Mouse (Mus musculus): ENCODE measurements around the gene Clybl. TPM values are rescaled to one million over a fixed set of nuclear protein-coding genes. Genes with fewer than 3 reads are reported as not detected.
A peak's percentile ranks its signal among the peaks of the same experiment; 100 is the strongest.

Gene Clybl
- total and polyA plus RNA-seq, 2 experiments from 2014 or later, result 8.7 to 21.1 TPM

DNA sequence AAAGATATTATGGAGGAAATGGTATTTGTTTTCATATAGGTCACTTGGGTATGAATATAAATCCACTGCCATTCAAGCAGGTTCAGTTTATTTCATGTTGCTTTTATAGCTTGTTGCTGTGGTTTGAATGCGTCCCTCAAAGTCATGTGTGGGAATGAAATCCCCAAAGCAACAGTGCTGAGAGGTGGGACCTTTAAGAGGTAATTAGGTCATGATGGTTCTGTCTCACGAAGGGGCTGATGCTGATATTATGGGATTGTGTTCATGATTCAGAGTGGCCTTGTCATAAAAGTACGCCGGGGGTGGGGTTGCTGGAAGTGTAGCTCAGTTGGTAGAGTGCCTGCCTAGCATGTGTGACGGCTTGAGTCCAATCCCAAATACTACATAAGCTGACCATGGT is 6.7 kb downstream of the Clybl start:
- no peak for TF ChIP-seq CTCF (IDR thresholded peaks at IDR 0.05)
- no peaks in the 10 kb centered on the region for H3K9me3 ChIP-seq (ENCODE audit: low read length)
- ATAC-seq (ENCODE audit: low FRiP score), result no peak
- no peak overlapping the region for H3K27ac ChIP-seq (ENCODE audit: low read depth, low read length)
- no peak for DNase-seq (ENCODE audit: low spot score)
- H3K36me3 ChIP-seq (ENCODE audit: insufficient read depth, low read length), result no peaks in the 10 kb centered on the region
- no peak overlapping the region for H3K4me2 ChIP-seq (ENCODE audit: low read depth, low read length, poor library complexity, severe bottlenecking)
- no peaks in the 10 kb centered on the region for H3K4me1 ChIP-seq (ENCODE audit: insufficient read depth, low read length)
- H3K4me3 ChIP-seq (ENCODE audit: low read depth, low read length), result no peak overlapping the region
- H3K27me3 ChIP-seq (ENCODE audit: insufficient read depth, low read length), result no peaks in the 10 kb centered on the region
- 92% methylated on average over 5 of the region's 5 CpGs for WGBS
- H3K9ac ChIP-seq (replicated peaks; ENCODE audit: low read length, poor library complexity, severe bottlenecking), result no peak overlapping the region

DNA sequence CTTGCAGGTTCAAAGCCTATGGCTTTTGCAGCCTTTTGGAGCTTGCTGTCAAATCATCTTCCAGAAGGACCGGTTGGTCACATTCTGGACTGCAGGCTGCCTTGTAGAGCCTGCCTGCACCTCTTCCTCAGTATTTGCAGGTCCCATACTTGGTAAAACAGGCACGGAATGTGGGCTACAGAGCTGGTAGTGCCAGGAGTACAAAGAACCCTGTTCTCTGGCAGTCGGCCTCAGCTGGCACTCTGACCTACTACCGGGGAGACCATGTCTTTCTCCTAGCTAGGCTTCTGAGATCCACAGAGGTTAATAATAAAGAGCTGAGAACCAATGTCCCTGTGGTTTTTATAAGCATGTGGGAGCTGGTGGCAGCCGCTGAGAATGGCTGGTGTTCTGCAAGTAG is 8.4 kb downstream of the Clybl start:
- peak; percentile 66; the same call in 1 of the 2 replicates for ATAC-seq (ENCODE audit: low FRiP score)
- no peak overlapping the region for H3K4me2 ChIP-seq (ENCODE audit: low read depth, low read length, poor library complexity, severe bottlenecking)
- whole genome bisulfite sequencing, result 74% methylated on average over 5 of the region's 5 CpGs

DNA sequence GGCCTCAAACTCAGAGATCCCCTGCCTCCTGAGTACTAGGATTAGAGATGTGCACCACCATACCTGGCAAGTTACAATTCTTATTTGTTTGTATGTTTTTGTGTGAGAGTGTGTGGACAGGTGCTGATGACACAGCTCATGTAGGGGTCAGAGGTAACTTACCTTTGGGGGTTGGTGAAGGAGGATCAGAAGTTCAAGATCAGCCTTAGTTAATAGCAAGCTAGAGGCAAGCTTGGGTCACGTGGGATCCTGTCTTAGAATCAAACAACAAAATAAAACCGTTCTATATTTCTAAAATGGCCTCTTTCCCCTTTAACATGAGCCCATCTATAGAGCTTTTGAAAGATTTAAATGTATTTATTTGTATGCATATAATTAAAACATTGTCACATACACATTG is 9.0 kb downstream of the Clybl start:
- DNase-seq (ENCODE audit: low spot score) (no peak), ATAC-seq (ENCODE audit: low FRiP score) (no peak)
- Histone ChIP-seq H3K27ac (ENCODE audit: low read depth, low read length) (no peak overlapping the region), H3K9me3 (ENCODE audit: low read length) (no peaks in the 10 kb centered on the region), H3K27me3 (ENCODE audit: insufficient read depth, low read length) (no peaks in the 10 kb centered on the region), H3K4me3 (ENCODE audit: low read depth, low read length) (no peak overlapping the region), H3K9ac (replicated peaks; ENCODE audit: low read length, poor library complexity, severe bottlenecking) (no peak overlapping the region), H3K4me2 (ENCODE audit: low read depth, low read length, poor library complexity, severe bottlenecking) (no peak overlapping the region), H3K36me3 (ENCODE audit: insufficient read depth, low read length) (no peaks in the 10 kb centered on the region), H3K4me1 (ENCODE audit: insufficient read depth, low read length) (no peaks in the 10 kb centered on the region)
- WGBS, result 31% methylated on average over 2 of the region's 2 CpGs
- TF ChIP-seq CTCF (IDR thresholded peaks at IDR 0.05), result no peak

More for the DNA sequence above, 8.4 kb downstream of the Clybl start:
- no peaks in the 10 kb centered on the region for H3K9me3 ChIP-seq (ENCODE audit: low read length)
- H3K27me3 ChIP-seq (ENCODE audit: insufficient read depth, low read length), result no peaks in the 10 kb centered on the region
- H3K36me3 ChIP-seq (ENCODE audit: insufficient read depth, low read length), result no peaks in the 10 kb centered on the region
- TF ChIP-seq CTCF (IDR thresholded peaks at IDR 0.05), result no peak
- no peak overlapping the region for H3K9ac ChIP-seq (replicated peaks; ENCODE audit: low read length, poor library complexity, severe bottlenecking)
- H3K4me1 ChIP-seq (ENCODE audit: insufficient read depth, low read length), result no peaks in the 10 kb centered on the region
- no peak overlapping the region for H3K4me3 ChIP-seq (ENCODE audit: low read depth, low read length)
- peak; percentile 56 for DNase-seq (ENCODE audit: low spot score)
- H3K27ac ChIP-seq (ENCODE audit: low read depth, low read length), result no peak overlapping the region

DNA sequence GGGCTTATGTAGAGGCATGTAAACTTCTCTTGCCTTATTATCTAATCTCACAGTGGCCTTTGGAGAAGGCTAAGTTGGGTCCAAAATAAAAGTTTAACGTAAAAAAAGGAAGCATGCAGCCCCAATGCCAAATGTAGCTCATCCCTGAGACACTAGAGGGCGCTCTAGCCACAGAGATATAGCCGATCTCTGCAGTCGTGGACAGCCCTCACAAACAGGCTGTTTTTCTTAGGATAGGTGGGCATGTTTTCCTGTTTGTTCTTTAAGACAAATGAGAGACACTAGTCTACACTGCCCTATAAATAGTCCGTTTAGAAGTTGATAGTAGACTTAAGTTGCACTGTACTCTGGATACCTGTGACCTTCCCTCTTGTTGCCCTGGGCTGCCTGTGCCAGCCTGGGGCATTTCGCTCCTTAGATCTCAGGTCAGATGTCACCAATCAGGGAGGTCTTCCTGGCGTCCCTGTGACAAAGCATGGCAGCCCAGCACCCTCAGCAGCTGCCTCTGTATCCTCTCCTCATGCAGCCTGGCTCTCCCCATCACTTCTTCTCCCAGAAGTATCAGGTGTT is 9.5 kb downstream of the Clybl start:
- Histone ChIP-seq H3K9me3 (ENCODE audit: low read length) (no peaks in the 10 kb centered on the region), H3K27me3 (ENCODE audit: insufficient read depth, low read length) (no peaks in the 10 kb centered on the region), H3K36me3 (ENCODE audit: insufficient read depth, low read length) (no peaks in the 10 kb centered on the region), H3K27ac (ENCODE audit: low read depth, low read length) (no peak overlapping the region), H3K4me1 (ENCODE audit: insufficient read depth, low read length) (no peaks in the 10 kb centered on the region), H3K4me3 (ENCODE audit: low read depth, low read length) (no peak overlapping the region), H3K9ac (replicated peaks; ENCODE audit: low read length, poor library complexity, severe bottlenecking) (no peak overlapping the region), H3K4me2 (ENCODE audit: low read depth, low read length, poor library complexity, severe bottlenecking) (no peak overlapping the region)
- 15% methylated on average over 7 of the region's 7 CpGs for WGBS
- DNase-seq (ENCODE audit: low spot score), result peak; percentile 86
- peak; percentile 94 for TF ChIP-seq CTCF (IDR thresholded peaks at IDR 0.05)
- peak; percentile 66 for ATAC-seq (ENCODE audit: low FRiP score)

GRCm38 (mm10) chr14:122194630-122195029 is 13.1 kb downstream of the Clybl start:
- Histone ChIP-seq H3K36me3 (ENCODE audit: insufficient read depth, low read length) (no peaks in the 10 kb centered on the region), H3K4me1 (ENCODE audit: insufficient read depth, low read length) (no peaks in the 10 kb centered on the region), H3K27ac (ENCODE audit: low read depth, low read length) (no peak overlapping the region), H3K4me2 (ENCODE audit: low read depth, low read length, poor library complexity, severe bottlenecking) (no peak overlapping the region), H3K4me3 (ENCODE audit: low read depth, low read length) (no peak overlapping the region), H3K9me3 (ENCODE audit: low read length) (0 out of 2 replicates have a peak, but pooled peaks cover 3% of the 10 kb centered on the region), H3K27me3 (ENCODE audit: insufficient read depth, low read length) (no peaks in the 10 kb centered on the region), H3K9ac (replicated peaks; ENCODE audit: low read length, poor library complexity, severe bottlenecking) (no peak overlapping the region)
- DNase-seq (ENCODE audit: low spot score), result no peak
- no peak for ATAC-seq (ENCODE audit: low FRiP score)
- no peak for TF ChIP-seq CTCF (IDR thresholded peaks at IDR 0.05)
- WGBS, result 97% methylated on average over 8 of the region's 8 CpGs

DNA sequence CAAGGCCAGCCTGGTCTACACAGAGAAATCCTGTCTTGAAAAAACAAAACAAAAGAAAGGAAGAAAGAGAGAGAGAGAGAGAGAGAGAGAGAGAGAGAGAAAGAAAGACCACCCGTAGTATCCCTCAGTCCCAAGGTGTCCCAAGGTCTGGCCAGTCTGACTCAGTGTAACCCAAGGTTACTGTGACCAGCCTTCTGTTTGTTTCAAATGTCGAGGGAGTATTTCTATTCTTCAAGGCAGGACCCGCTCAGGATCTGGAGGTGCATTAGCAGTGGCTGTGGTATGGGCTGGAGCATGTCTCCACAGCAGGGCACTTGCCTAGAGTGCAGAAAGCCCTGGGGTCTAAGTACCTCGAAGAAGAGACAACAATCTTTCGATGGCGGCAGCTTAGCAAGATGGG is 15.3 kb downstream of the Clybl start:
- Histone ChIP-seq H3K27ac (ENCODE audit: low read depth, low read length) (no peak overlapping the region), H3K4me2 (ENCODE audit: low read depth, low read length, poor library complexity, severe bottlenecking) (no peak overlapping the region), H3K4me3 (ENCODE audit: low read depth, low read length) (no peak overlapping the region), H3K27me3 (ENCODE audit: insufficient read depth, low read length) (no peaks in the 10 kb centered on the region), H3K9me3 (ENCODE audit: low read length) (0 out of 2 replicates have a peak, but pooled peaks cover 3% of the 10 kb centered on the region), H3K9ac (replicated peaks; ENCODE audit: low read length, poor library complexity, severe bottlenecking) (no peak overlapping the region), H3K36me3 (ENCODE audit: insufficient read depth, low read length) (no peaks in the 10 kb centered on the region), H3K4me1 (ENCODE audit: insufficient read depth, low read length) (no peaks in the 10 kb centered on the region)
- DNase-seq (ENCODE audit: low spot score), result no peak
- WGBS, result 93% methylated on average over 6 of the region's 6 CpGs
- no peak for TF ChIP-seq CTCF (IDR thresholded peaks at IDR 0.05)
- no peak for ATAC-seq (ENCODE audit: low FRiP score)

Data from midbrain, postnatal 0 days (tissue).